Mouse (Mus musculus): ENCODE measurements around the gene Nrxn2.

Gene Nrxn2

DNA sequence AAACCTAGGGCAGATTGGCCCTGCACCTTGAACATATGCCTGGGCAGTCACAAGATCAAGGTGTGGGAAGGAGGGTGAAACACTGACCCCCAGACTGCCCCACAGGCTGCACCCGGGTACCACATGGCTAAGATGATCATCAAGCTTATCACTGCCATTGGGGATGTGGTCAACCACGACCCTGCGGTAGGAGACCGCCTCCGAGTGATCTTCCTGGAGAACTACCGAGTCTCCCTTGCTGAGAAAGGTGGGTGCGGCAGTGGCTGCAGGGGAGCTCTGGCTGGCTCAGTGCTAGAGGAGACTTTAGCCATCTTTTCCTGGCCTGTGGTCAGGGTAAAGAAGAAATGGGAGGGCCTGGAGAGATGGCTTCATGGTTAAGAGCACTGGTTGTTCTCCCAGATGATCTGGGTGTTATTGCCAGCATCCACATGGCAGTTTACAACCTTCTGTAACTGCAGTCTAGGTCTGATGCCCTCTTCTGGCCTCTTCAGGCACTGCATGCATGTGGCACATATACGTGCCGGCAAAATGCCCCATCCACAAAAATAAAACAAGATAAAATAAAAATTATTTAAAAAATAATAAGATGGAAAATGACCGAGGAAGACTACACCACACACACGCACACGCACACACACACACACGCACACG, 25.7 kb upstream of the Nrxn2 start:
- ATAC-seq (ENCODE audit: low TSS enrichment), result no peak

DNA sequence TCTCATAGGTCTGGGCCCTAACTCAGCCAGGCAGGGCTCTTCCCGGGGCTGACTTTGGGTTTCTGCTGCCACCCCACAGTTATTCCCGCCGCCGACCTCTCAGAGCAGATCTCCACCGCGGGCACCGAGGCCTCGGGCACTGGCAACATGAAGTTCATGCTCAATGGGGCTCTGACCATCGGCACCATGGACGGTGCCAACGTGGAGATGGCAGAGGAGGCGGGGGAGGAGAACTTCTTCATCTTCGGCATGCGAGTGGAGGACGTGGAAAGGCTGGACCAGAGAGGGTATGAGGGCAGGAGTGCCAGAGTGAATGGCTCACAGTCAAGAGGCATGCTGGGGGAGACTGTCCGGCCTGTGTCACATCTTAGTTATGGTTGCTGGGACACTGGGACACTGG, 24.9 kb upstream of the Nrxn2 start:
- no peak for ATAC-seq (ENCODE audit: low TSS enrichment)

DNA sequence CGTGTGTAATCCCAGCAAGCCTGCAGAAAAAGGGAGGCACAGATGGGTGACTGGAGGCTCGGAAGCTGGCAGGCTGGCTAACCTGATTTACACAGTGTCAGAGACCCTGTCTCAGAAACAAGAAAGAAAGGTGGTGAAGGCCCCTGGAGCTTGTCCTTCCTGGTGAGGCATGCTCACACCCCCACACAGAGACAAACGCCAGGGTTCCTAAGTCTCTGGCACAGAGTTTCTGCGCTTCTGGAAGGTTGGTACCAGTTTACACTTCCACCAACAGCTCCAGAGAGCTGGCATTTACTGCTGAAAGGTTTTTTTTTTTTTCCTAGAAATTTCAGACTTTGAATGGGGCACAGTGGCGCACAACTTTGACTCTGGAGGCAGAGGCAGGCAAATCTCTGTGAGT, 22.3 kb upstream of the Nrxn2 start:
- peak; percentile 64 for ATAC-seq (ENCODE audit: low TSS enrichment)

DNA sequence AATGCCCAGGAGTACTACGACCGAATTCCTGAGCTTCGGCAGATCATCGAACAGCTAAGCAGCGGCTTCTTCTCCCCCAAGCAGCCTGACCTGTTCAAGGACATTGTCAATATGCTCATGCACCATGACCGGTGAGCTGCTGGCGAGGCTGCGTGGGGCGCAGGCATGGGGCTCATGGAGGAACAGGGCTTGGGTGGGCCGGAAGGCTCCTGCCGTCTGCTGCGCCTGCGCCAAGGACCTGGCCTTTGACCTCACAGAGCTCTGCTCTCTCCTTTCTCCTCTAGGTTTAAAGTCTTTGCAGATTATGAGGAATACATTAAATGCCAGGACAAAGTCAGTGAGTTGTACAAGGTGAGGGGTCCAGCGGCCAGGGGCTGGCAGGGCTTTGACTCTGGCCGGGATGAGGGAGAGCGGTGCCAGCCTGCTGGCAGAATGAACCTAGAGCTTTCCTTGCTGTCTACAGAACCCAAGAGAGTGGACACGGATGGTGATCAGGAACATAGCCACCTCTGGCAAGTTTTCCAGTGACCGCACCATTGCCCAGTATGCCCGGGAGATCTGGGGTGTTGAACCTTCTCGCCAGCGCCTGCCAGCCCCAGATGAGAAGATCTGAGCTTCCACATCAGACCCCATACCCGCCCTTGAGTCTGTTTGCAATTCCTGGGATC, 20.8 kb upstream of the Nrxn2 start:
- no peak for ATAC-seq (ENCODE audit: low TSS enrichment)

DNA sequence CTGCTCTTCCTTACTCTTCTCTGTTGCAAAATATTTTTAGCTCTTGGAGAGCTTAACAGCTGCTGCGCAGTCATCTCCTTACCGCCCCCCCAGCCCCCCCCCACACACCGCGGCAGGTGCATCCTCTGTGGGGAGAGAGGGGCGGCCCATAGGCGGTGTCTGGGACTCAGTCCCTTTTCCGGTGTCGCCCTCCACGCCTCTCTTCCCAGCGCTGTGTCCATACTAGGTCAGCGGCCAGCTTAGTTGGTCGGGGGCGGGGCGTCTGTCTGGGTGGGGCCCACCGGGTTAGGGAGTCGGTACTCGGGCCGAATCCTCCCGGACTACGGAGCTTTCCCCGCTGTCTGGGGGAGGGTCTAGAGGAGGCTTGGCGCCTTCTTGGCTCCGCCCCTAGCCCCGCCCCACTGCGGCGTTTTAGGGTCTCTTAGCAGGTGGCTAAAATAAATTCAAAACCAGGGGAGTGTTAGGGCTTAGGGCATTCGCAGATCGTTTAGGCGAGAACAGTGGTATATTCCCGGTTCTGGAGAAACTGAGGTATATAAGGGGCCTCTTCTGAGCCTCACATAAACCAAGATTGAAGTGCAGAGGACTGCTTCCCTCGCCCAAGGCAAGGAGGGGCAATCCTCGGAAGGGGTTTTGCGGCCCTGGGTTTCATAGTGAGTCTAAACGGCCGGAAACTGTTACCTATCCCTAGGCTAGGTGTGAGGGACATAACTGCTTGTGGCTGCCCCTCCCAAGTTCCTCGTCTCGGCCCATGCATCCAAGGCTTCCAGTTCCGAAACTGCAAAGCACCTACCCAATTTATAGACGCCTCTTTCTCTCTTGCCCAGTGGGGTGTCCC, 19.9 kb upstream of the Nrxn2 start:
- ATAC-seq (ENCODE audit: low TSS enrichment), result no peak

DNA sequence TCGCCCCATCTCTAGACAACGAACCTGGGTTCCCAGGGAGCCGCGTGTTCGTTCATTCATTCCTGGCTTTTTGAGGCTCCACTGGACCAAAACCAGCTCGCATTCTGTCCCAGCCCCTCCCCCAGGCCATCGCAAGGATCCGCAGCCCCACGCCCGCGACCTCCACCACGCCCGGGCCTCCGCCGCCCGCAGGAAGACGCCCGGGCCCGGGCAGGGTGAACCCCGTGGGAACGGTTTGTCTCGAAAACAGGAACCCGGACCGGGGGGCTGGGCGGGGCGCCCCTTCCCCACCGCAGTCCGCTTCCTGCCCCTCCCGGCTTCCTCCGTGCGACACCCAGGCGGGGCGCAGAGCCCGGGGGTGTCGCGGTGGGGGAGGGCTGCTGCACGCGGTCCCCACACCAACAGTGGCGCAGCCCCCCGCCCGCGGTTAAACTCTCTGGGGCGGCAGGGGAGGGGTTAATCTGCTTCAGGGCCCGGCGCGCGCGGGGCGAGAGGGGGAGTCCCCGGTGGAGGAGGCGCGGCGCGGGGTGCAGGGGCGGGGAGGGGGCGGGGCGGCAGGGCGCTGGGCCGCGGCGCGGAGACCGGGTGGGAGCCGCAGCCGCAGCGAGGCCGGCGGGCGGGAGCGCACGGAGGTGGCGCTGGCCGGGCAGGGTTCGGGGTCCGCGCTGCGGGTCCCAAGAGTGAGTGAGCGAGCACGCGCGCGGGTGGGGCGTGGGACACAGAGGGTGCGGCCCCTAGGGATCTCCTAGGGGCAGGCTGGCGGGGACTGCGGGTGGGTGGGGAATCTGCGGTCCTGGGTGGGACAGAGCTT, 19.0 kb upstream of the Nrxn2 start, which contains the start of gene Rasgrp2:
TSS of gene Rasgrp2 (plus strand) at position 56 of the 811 bp plus-strand sequence.
- no peak for ATAC-seq (ENCODE audit: low TSS enrichment)

DNA sequence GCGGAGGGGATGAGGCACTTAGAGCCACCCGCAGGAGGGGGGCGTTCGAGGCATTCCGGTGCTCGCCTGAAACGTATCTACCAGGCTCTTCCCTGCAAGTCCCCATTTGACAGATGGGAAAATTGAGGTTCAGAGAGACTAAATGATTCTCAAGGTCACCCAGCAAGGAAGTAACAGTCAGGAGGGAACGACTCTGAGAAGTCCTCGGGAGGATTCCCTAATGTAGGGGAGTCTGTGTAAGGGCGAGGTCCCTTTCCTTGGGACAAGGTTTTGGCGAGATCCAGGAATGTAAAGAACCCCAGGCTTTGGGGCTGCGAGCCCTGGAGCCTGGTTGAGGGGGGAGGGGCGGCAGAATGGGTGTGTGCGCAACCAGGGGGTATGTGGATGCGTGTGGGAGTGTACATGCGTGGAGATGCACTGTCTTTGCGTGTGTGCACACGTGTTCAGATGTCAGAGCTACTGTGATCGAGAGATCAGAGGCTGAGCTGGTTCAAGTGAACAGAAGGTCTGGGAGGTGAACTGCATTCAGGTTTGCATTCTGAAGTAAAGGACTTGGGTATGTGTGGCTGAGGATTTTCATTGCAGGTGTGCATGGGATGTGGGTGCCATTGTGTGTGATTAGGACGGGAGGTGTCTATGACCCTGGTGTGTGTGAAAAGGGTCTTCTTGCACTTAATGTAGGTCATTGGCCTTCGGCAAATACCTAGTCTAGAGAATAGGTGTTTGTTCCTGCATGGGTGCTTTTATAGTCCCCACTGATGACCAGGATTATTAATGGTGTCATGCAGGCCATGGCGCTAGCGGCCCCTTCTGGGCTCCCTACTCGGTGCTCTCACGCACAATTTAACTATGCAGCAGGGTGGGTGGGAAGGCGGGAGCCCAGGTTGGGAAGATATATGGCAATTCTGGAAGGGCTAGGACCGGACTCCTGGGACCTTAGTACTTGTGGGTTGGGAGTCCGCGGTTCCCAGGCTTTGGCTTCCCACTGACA, 18.1 kb upstream of the Nrxn2 start:
- no peak for ATAC-seq (ENCODE audit: low TSS enrichment)

DNA sequence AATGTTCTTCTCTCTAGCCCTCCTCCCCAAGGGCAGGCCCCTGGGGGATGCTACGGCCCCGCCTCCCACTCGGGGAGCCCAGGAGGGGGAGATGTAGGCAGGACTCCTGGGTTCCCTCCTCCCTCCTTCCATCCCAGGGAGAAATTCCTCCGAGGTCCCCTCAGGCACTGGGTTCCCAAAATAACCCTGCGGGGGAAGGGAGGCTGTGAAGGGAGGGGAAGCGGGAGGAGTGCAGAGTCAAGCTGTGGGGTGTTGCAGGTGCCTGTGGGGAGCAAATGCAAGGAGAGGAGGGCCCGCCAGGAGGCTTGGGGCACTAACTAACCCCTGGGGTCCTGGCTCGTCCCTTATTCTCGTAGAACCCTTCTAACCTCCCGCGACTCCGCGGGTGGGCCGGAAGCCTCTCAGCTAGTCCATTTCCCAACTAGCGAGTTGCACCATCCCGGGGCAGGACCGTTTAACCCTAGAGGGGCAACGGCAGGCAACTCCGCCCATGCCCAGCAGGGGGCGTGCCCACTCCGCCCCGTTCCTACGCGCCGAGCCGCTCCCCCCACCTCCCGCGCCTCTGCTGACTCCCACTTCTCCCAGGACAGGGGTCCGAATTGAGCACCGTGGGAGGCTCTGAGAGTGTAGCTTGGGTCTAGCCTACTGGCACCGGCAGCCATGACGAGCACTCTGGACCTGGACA, 17.3 kb upstream of the Nrxn2 start:
- ATAC-seq (ENCODE audit: low TSS enrichment), result peak; percentile 11

DNA sequence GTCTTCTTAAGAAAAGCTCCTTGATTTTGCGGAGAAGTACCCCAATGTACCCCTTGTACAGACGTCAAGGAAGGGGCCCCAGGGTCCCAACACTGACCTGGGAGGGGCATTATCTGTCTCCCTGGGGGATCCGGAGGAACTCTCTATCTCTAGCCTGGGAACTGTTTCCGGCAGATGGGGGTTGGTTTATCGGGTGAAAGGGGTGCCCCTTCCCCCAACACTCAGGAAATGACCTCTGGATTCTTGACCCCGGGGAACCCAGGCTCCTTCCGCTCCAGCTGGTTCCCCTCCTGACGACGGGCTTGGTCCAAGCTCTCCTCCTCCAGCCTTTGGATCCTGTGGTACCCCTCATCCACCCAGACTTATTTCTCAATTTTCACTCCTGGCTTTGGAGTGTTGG, 16.6 kb upstream of the Nrxn2 start:
- ATAC-seq (ENCODE audit: low TSS enrichment), result no peak

DNA sequence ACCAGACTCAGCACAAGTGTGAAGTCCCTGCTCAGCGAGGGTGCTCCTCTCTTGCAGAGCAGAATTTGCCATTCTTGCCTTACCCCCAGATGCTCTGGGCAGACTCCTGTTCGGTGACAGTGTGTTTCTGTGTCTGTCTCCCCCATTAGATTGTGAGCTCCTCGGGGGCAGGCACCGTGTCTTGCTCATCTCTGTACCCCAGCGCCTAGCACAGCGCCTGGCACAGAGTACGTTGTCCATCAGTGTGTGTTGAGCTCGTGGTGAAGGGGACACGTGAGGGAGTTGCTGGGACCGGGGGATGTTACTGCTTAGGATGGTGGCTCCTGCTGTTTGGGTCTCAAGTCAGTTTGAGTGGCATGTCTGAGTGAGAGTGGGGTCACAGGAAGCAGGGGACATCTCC, 14.7 kb upstream of the Nrxn2 start:
- no peak for ATAC-seq (ENCODE audit: low TSS enrichment)

DNA sequence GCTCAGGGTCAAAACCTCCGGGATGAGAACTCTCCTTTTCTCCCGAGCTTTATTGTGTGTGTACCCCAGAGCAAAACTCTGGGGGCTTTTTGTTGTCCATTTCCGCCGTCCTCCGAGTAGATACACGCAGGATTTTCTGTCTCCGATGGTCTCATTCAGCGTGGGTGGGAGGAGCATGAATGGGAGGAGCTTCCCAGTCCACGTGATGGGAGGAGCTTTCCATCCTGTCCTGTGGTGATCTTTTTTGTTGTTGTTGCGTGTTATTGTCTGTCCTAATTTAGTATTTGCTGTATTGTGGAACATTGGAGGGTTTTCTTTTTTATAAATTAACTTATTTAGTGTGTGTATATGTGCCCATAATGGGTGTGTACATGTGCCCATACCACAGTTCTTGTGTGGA, 13.1 kb upstream of the Nrxn2 start:
- no peak for ATAC-seq (ENCODE audit: low TSS enrichment)

DNA sequence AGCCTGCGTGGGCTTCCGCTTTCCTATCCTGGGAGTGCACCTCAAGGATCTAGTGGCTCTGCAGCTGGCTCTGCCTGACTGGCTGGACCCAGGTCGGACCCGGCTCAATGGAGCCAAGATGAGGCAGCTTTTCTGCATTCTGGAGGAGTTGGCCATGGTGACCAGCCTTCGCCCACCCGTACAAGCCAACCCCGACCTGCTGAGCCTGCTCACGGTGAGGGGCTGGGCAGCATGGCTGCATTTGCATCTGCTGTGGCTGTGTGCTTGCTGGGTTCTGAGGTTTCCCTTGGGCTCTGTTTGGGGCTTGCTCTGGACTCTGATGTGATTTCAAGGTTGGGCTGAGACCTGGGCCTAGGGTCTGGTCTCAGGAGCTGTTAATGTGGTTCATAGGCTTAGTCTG, 11.4 kb upstream of the Nrxn2 start:
- ATAC-seq (ENCODE audit: low TSS enrichment), result no peak

DNA sequence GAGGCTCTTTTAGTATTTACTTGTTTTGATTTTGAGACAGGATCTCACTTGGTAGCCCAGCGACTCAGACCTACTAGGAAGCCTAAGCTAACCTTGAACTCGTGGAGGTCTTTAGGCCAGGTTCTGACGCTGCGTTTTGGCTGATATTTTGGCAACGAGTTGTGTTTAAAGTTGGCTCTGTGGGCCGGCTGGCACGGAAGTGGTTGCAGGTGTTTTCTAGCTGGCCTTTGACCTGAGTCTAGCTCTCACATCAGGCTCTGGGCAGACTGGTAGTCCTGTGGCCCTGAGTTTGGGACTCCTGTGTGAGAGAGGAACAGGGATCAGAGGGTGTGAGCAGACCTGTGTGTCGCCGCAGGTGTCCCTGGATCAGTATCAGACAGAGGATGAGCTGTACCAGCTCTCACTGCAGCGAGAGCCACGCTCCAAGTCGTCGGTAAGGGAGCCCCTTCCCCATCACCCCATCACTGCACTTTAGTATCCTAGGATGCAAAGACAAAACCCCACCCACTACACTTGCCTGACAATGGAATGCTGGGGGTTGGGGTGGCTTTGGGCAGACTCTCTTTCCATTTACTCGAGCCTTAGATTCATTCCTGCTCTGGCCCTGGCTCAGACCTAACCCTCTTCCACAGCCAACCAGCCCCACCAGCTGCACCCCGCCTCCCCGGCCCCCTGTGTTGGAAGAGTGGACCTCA, 10.6 kb upstream of the Nrxn2 start:
- ATAC-seq (ENCODE audit: low TSS enrichment), result no peak

DNA sequence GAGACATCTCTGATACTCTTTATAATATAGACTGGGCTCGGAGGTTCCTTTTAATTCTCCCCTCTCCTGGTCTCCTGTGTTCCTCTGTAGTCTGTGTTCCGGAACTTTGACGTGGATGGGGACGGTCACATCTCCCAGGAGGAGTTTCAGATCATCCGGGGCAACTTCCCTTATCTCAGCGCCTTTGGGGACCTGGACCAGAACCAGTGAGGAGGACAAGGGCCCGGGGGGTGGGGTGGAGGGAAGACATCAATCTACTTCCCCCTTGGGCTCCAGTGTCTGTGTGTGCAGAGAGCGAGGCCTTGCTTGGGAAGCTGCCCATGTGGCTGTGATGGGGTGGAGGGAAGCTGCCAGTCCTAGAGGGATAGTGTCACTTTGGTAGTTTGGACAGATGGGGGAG, 9.8 kb upstream of the Nrxn2 start:
- ATAC-seq (ENCODE audit: low TSS enrichment), result no peak

DNA sequence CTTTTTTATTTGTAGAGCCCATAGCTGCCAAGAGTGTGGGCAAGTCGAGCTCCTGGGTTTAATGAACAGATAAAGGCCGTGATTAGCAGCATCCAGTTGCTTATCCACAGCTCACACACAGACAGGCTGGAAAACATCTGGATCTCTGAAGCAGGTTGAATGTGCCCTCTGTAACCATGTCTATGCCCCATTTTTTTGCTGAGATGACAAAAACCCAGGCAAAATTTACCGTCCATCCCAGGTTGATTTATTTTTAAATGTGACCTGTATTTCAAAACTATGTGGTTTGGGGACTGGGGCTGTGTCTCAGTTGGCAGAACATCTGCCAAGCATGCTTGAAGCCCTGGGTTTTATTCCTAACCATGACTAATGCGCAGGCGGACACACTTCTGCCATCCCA, 9.4 kb upstream of the Nrxn2 start:
- no peak for ATAC-seq (ENCODE audit: low TSS enrichment)

DNA sequence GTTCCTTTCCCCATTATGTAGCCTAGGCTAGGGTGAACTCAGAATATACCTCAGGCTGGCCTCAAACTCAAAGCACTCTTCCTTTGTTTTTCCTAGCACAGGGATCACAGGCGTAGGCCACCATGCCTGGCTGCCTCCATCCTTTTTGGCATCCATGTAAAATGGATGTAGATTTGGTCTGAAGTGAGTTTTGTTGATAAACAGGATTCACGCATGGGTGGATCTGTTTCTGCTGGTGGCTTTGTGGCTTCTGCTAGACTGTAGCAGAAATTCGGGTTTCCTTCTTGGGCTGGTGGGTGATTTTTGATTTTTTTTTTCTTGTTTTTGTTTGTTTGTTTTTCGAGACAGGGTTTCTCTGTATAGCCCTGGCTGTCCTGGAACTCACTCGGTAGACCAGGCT, 8.6 kb upstream of the Nrxn2 start:
- no peak for ATAC-seq (ENCODE audit: low TSS enrichment)

DNA sequence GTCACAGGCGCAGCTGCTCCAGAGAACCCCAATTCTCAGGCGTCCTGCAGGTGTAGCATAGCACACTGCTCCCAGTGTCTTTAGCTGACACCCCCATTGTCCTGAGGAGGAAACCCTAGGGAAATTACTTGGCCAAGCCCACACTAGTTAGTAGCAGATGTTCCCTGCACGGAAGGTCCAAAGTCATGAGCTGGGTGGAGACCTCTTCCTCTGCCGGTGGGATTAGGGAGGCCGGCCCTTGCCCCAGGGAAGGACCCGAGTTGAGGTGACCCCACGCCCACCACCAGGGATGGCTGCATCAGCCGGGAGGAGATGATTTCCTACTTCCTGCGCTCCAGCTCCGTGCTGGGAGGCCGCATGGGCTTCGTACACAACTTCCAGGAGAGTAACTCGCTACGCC, 5.7 kb upstream of the Nrxn2 start:
- no peak for ATAC-seq (ENCODE audit: low TSS enrichment)

DNA sequence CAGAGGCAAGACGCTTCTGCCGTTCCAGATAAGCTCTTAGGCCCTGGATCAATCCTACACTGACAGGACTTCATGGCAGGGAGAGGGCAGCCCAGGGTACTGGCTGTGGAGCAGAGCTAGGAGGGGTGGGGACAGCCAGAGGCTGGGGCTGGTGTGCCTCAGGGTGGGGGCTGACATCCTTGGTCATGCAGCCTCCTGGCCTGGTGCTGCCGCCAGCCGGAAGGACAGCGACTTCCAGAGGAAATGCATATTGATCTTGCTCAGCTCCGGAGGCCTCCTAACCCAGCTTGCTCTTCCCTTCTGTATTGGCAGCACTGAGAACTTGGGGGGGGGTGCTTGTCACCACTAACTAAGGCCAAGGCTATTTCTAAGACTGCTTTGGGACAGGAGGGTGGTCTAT, 3.1 kb upstream of the Nrxn2 start:
- no peak for ATAC-seq (ENCODE audit: low TSS enrichment)

DNA sequence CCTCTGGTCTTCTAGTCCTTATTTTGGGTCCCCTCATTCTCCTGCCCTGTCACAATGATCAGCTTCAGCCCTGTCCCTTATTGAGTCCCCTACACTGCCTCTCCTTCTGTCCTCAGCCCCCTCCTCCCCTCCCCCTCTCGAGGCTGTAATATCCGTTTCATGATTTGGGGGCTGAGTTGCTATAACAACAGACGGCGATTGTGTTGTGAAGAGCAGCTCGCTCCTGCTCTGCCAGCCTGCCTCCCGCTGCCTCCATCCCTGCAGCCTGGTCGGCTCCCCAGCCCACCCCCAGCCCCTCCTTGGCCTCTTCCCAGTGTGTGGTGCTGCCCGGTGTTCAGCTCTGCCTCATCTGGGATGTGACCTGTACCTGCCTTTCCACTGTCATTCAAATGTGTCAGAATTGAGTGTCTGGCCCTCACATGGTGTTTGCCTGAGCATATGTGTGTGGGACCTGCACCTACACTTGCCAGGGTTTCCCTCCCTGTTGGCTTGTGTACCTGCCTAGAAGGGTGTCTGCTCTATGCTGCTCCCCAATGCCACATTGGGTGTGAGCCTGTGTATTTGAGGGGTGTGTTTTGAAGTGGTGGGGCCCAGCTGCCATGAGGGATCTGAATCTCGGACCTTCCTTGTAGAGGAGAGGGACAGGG, 2.3 kb upstream of the Nrxn2 start:
- ATAC-seq (ENCODE audit: low TSS enrichment), result no peak
